Mouse (Mus musculus): Measurements from ENCODE around the gene Tpk1. TPM values are rescaled to one million over a fixed set of nuclear protein-coding genes. Genes with fewer than 3 reads are reported as not detected.
A peak's percentile ranks its signal among the peaks of the same experiment; 100 is the strongest.

Tpk1 gene
- polyA plus RNA-seq, 1 experiment from 2014 or later, result 6.5 TPM

DNA sequence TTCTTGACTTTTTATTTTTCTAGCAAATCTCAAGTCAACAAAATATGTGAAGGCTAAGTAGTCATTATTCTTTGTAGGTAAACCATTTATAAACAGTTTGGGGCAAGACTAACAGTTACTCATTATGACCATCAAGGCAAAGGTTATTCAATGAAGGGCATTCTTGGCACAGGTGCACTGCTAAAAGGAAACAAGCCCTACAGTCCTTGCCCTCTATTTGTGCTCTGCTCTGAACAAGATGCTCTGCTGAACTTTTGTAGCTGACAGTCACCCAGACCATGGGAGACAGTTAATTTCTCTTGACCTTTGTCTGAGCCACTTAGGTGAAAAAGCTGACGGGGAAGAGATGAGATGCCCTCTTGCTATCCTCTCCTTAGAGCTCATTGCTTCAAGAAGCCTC is 269.7 kb downstream of the Tpk1 start:
- H3K4me1 ChIP-seq (ENCODE audit: control insufficient read depth, insufficient read depth, low read depth, low read length), result no peaks in the 10 kb centered on the region
- H3K9ac ChIP-seq (ENCODE audit: low read depth, low read length), result no peak overlapping the region
- no peak overlapping the region for H3K4me3 ChIP-seq (ENCODE audit: low read length)
- H3K36me3 ChIP-seq (ENCODE audit: control insufficient read depth, insufficient read depth, low read length), result no peaks in the 10 kb centered on the region
- no peak for ATAC-seq
- no peaks in the 10 kb centered on the region for H3K9me3 ChIP-seq (ENCODE audit: control insufficient read depth, low read length)
- 81% methylated on average over 1 of the region's 1 CpGs for WGBS
- no peaks in the 10 kb centered on the region for H3K27me3 ChIP-seq (replicated peaks; ENCODE audit: control insufficient read depth, insufficient read depth, low read length)
- no peak overlapping the region for H3K27ac ChIP-seq (ENCODE audit: low read depth, low read length)
- H3K4me2 ChIP-seq (ENCODE audit: low read length), result no peak overlapping the region

DNA sequence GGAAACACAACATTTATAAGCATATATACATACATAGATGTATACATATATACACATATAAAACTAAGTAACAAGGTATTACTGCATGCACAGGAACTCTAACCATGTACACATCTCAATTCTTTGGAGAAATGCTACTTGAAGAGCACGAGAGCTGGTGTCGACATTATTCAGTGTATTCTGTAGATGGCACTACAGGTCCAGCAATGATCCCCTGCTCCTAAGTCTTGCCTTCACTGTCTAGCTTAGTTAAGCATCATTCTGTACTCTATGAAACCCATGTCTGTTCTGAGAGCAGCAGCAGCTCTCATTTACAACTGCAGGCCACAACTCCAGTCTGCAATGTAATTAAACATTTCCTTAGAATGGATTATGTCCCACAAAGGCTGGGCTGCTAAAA is 270.5 kb downstream of the Tpk1 start:
- H3K27ac ChIP-seq (ENCODE audit: low read depth, low read length), result no peak overlapping the region
- H3K4me3 ChIP-seq (ENCODE audit: low read length), result no peak overlapping the region
- 75% methylated on average over 2 of the region's 2 CpGs for WGBS
- no peaks in the 10 kb centered on the region for H3K9me3 ChIP-seq (ENCODE audit: control insufficient read depth, low read length)
- no peaks in the 10 kb centered on the region for H3K27me3 ChIP-seq (replicated peaks; ENCODE audit: control insufficient read depth, insufficient read depth, low read length)
- no peaks in the 10 kb centered on the region for H3K4me1 ChIP-seq (ENCODE audit: control insufficient read depth, insufficient read depth, low read depth, low read length)
- H3K36me3 ChIP-seq (ENCODE audit: control insufficient read depth, insufficient read depth, low read length), result no peaks in the 10 kb centered on the region
- H3K4me2 ChIP-seq (ENCODE audit: low read length), result no peak overlapping the region
- no peak overlapping the region for H3K9ac ChIP-seq (ENCODE audit: low read depth, low read length)
- ATAC-seq, result peak; percentile 92

DNA sequence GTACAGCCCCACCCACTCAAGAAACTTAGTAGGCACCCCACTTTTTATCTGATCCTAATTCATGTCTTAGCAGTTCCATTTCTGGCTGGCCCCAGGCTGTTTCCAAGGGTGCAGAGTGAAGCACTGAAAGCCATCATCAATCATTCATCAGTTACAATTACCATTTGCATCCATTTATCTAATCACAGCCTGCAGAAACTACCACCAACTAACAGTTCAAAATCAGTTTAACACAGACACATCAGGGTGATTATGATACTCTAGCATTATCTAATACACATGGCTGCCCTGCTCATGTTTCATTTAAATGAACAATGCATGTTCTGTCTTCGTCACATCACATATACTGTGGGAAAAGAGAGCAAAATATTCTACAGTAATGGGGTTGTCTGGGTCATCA is 274.7 kb downstream of the Tpk1 start:
- H3K9me3 ChIP-seq (ENCODE audit: control insufficient read depth, low read length), result no peaks in the 10 kb centered on the region
- 59% methylated on average over 1 of the region's 1 CpGs for WGBS
- no peak overlapping the region for H3K4me3 ChIP-seq (ENCODE audit: low read length)
- H3K36me3 ChIP-seq (ENCODE audit: control insufficient read depth, insufficient read depth, low read length), result no peaks in the 10 kb centered on the region
- H3K4me2 ChIP-seq (ENCODE audit: low read length), result no peak overlapping the region
- H3K9ac ChIP-seq (ENCODE audit: low read depth, low read length), result no peak overlapping the region
- ATAC-seq, result no peak
- no peak overlapping the region for H3K27ac ChIP-seq (ENCODE audit: low read depth, low read length)
- H3K4me1 ChIP-seq (ENCODE audit: control insufficient read depth, insufficient read depth, low read depth, low read length), result no peaks in the 10 kb centered on the region
- H3K27me3 ChIP-seq (replicated peaks; ENCODE audit: control insufficient read depth, insufficient read depth, low read length), result no peaks in the 10 kb centered on the region

DNA sequence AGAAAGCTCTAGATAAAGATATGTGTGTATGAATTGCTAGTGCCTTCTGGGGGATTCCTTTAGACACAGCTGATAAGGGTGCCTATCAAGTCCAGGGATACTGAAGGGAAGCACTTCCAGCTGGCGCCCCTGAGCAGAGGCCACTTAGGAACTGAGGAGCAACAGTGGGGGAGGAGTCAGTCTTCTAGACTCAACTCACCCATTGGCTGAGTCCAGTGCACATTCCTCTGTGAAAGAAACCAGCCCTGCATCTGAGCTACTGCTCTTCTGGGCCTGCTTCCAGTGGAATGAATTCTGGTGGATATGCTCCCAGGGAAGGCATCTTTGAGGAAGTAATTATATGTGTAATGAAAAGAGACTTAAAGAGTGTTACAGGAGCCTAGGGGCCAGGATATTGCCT is 278.8 kb downstream of the Tpk1 start:
- no peak overlapping the region for H3K27ac ChIP-seq (ENCODE audit: low read depth, low read length)
- no peaks in the 10 kb centered on the region for H3K4me1 ChIP-seq (ENCODE audit: control insufficient read depth, insufficient read depth, low read depth, low read length)
- H3K4me2 ChIP-seq (ENCODE audit: low read length), result no peak overlapping the region
- no peak overlapping the region for H3K4me3 ChIP-seq (ENCODE audit: low read length)
- peak; percentile 56 for ATAC-seq
- no peaks in the 10 kb centered on the region for H3K9me3 ChIP-seq (ENCODE audit: control insufficient read depth, low read length)
- no peak overlapping the region for H3K9ac ChIP-seq (ENCODE audit: low read depth, low read length)
- no peaks in the 10 kb centered on the region for H3K27me3 ChIP-seq (replicated peaks; ENCODE audit: control insufficient read depth, insufficient read depth, low read length)
- H3K36me3 ChIP-seq (ENCODE audit: control insufficient read depth, insufficient read depth, low read length), result no peaks in the 10 kb centered on the region
- WGBS, result 15% methylated on average over 1 of the region's 1 CpGs

DNA sequence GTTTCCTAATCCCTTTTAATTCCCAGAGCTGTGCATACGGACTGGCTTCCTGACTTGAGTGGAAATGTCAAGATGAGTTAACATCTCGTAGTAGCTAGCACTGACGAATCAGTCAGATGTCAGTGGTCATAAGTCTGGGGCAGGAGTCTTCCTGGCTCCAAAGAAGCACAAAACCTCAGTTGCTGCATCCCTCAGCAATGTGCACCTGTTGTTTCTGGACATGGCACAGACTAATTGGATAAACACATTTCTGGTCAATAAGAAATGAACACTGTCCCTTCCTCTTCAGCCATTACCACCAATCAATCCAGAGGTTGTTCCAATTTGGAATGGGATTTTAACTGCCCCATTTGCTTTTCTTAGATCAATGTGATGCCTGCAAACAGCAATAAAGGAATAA is 281.2 kb downstream of the Tpk1 start:
- Histone ChIP-seq H3K9me3 (ENCODE audit: control insufficient read depth, low read length) (no peaks in the 10 kb centered on the region), H3K4me2 (ENCODE audit: low read length) (no peak overlapping the region), H3K4me1 (ENCODE audit: control insufficient read depth, insufficient read depth, low read depth, low read length) (no peaks in the 10 kb centered on the region), H3K9ac (ENCODE audit: low read depth, low read length) (no peak overlapping the region), H3K27me3 (replicated peaks; ENCODE audit: control insufficient read depth, insufficient read depth, low read length) (no peaks in the 10 kb centered on the region), H3K27ac (ENCODE audit: low read depth, low read length) (no peak overlapping the region), H3K36me3 (ENCODE audit: control insufficient read depth, insufficient read depth, low read length) (no peaks in the 10 kb centered on the region), H3K4me3 (ENCODE audit: low read length) (no peak overlapping the region)
- no peak for ATAC-seq
- WGBS, result 70% methylated on average over 3 of the region's 3 CpGs

DNA sequence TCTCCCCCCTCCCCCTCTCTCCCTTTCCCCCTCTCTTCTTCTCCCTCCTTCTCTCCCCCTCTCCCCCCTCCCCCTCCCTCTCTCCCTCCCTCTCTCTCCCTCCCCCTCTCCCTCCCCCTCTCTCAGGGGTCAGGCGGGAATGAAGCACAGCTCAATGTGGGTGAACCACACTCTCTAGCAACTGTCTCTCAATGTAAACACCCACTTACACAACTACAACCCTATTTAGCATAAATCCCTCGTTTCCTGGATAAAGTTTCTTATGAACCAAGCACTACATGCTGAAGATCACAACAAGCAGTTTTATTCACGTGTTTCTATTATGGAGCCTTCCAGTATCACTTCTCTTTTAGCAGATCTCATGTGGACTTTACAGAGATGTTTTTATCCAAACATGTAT is 281.8 kb downstream of the Tpk1 start:
- Histone ChIP-seq H3K9me3 (ENCODE audit: control insufficient read depth, low read length) (no peaks in the 10 kb centered on the region), H3K4me3 (ENCODE audit: low read length) (no peak overlapping the region), H3K27ac (ENCODE audit: low read depth, low read length) (no peak overlapping the region), H3K36me3 (ENCODE audit: control insufficient read depth, insufficient read depth, low read length) (no peaks in the 10 kb centered on the region), H3K4me1 (ENCODE audit: control insufficient read depth, insufficient read depth, low read depth, low read length) (no peaks in the 10 kb centered on the region), H3K27me3 (replicated peaks; ENCODE audit: control insufficient read depth, insufficient read depth, low read length) (no peaks in the 10 kb centered on the region), H3K9ac (ENCODE audit: low read depth, low read length) (no peak overlapping the region), H3K4me2 (ENCODE audit: low read length) (no peak overlapping the region)
- no peak for ATAC-seq
- WGBS, result 74% methylated on average over 3 of the region's 3 CpGs

GRCm38 (mm10) chr6:43382750-43383149 is 283.3 kb downstream of the Tpk1 start:
- WGBS, result 90% methylated on average over 3 of the region's 3 CpGs
- Histone ChIP-seq H3K27me3 (replicated peaks; ENCODE audit: control insufficient read depth, insufficient read depth, low read length) (no peaks in the 10 kb centered on the region), H3K9me3 (ENCODE audit: control insufficient read depth, low read length) (no peaks in the 10 kb centered on the region), H3K9ac (ENCODE audit: low read depth, low read length) (no peak overlapping the region), H3K27ac (ENCODE audit: low read depth, low read length) (no peak overlapping the region), H3K4me2 (ENCODE audit: low read length) (no peak overlapping the region), H3K4me1 (ENCODE audit: control insufficient read depth, insufficient read depth, low read depth, low read length) (no peaks in the 10 kb centered on the region), H3K4me3 (ENCODE audit: low read length) (no peak overlapping the region), H3K36me3 (ENCODE audit: control insufficient read depth, insufficient read depth, low read length) (no peaks in the 10 kb centered on the region)
- ATAC-seq, result no peak

GRCm38 (mm10) chr6:43382284-43382683 is 283.8 kb downstream of the Tpk1 start:
- Histone ChIP-seq H3K9ac (ENCODE audit: low read depth, low read length) (no peak overlapping the region), H3K4me3 (ENCODE audit: low read length) (no peak overlapping the region), H3K4me2 (ENCODE audit: low read length) (no peak overlapping the region), H3K9me3 (ENCODE audit: control insufficient read depth, low read length) (no peaks in the 10 kb centered on the region), H3K4me1 (ENCODE audit: control insufficient read depth, insufficient read depth, low read depth, low read length) (no peaks in the 10 kb centered on the region), H3K27ac (ENCODE audit: low read depth, low read length) (no peak overlapping the region), H3K27me3 (replicated peaks; ENCODE audit: control insufficient read depth, insufficient read depth, low read length) (no peaks in the 10 kb centered on the region), H3K36me3 (ENCODE audit: control insufficient read depth, insufficient read depth, low read length) (no peaks in the 10 kb centered on the region)
- WGBS, result 83% methylated on average over 3 of the region's 3 CpGs
- ATAC-seq, result no peak

DNA sequence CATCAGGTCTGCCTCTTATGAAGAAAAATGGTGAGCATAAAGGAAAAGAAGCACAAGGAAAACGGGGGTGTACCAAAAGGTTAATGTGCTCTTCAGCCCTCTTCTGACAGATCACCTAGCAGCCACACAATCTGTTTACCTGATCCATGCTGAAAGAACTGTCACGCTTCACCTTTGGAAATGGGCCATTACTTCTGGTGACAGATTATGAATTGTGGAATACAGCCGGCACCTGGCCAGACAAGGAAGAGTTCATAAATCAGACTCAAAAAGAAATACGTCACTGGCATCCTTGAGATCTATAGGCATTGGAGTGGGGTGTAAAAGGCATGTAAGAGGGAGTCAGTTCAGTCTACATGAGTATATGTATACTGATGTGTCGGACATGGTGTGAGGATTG is 292.9 kb downstream of the Tpk1 start:
- no peak overlapping the region for H3K4me3 ChIP-seq (ENCODE audit: low read length)
- no peaks in the 10 kb centered on the region for H3K9me3 ChIP-seq (ENCODE audit: control insufficient read depth, low read length)
- no peak for ATAC-seq
- no peak overlapping the region for H3K4me2 ChIP-seq (ENCODE audit: low read length)
- H3K36me3 ChIP-seq (ENCODE audit: control insufficient read depth, insufficient read depth, low read length), result no peaks in the 10 kb centered on the region
- H3K9ac ChIP-seq (ENCODE audit: low read depth, low read length), result no peak overlapping the region
- H3K27ac ChIP-seq (ENCODE audit: low read depth, low read length), result no peak overlapping the region
- 84% methylated on average over 5 of the region's 5 CpGs for WGBS
- H3K27me3 ChIP-seq (replicated peaks; ENCODE audit: control insufficient read depth, insufficient read depth, low read length), result no peaks in the 10 kb centered on the region
- no peaks in the 10 kb centered on the region for H3K4me1 ChIP-seq (ENCODE audit: control insufficient read depth, insufficient read depth, low read depth, low read length)

GRCm38 (mm10) chr6:43367434-43367945 is 298.6 kb downstream of the Tpk1 start:
- Histone ChIP-seq H3K4me3 (ENCODE audit: low read length) (no peak overlapping the region), H3K27ac (ENCODE audit: low read depth, low read length) (no peak overlapping the region), H3K4me2 (ENCODE audit: low read length) (no peak overlapping the region), H3K9ac (ENCODE audit: low read depth, low read length) (no peak overlapping the region), H3K9me3 (ENCODE audit: control insufficient read depth, low read length) (no peaks in the 10 kb centered on the region), H3K36me3 (ENCODE audit: control insufficient read depth, insufficient read depth, low read length) (no peaks in the 10 kb centered on the region), H3K4me1 (ENCODE audit: control insufficient read depth, insufficient read depth, low read depth, low read length) (no peaks in the 10 kb centered on the region), H3K27me3 (replicated peaks; ENCODE audit: control insufficient read depth, insufficient read depth, low read length) (no peaks in the 10 kb centered on the region)
- WGBS, result 62% methylated on average over 1 of the region's 1 CpGs
- ATAC-seq, result no peak
